Mouse (Mus musculus) forebrain, embryonic 15.5 days (tissue): ENCODE data around the gene Trp63. TPM values are rescaled to one million over a fixed set of nuclear protein-coding genes. Genes with fewer than 3 reads are reported as not detected.
A peak's percentile ranks its signal among the peaks of the same experiment; 100 is the strongest.

ENCODE experiments used
- ATAC-seq: fragments of 200-750 bp; cut with Nextera tagmentation; replicated peaks from 2 replicates; pipeline ENCODE4 v1.8.0; 2017; ENCODE audit warnings: mild to moderate bottlenecking, moderate TSS enrichment, moderate library complexity
- H3K27ac ChIP-seq: fragments of 300-500 bp; sonication (generic); replicated peaks from 2 replicates; pipeline ENCODE4 v1.5.1; 2015; ENCODE audit warnings: mild to moderate bottlenecking, inconsistent platforms
- H3K27me3 ChIP-seq: fragments of 300-500 bp; sonication (generic); 2 replicates; pipeline ENCODE4 v1.6.1; 2015; ENCODE audit warnings: inconsistent platforms
- H3K36me3 ChIP-seq: fragments of 300-500 bp; sonication (generic); 2 replicates; pipeline ENCODE4 v1.6.1; 2015; ENCODE audit warnings: mild to moderate bottlenecking, inconsistent platforms
- H3K4me1 ChIP-seq: fragments of 300-500 bp; sonication (generic); 2 replicates; pipeline ENCODE4 v1.6.1; 2015; ENCODE audit warnings: inconsistent platforms
- H3K4me2 ChIP-seq: fragments of 300-500 bp; sonication (generic); replicated peaks from 2 replicates; pipeline ENCODE4 v1.6.1; 2015; ENCODE audit warnings: mild to moderate bottlenecking, inconsistent platforms
- H3K4me3 ChIP-seq: fragments of 300-500 bp; sonication (generic); 2 replicates; pipeline ENCODE4 v1.5.1; 2015; ENCODE audit warnings: mild to moderate bottlenecking, inconsistent platforms
- H3K9ac ChIP-seq: fragments of 300-500 bp; sonication (generic); replicated peaks from 2 replicates; pipeline ENCODE4 v1.6.1; 2015; ENCODE audit warnings: mild to moderate bottlenecking, inconsistent platforms
- H3K9me3 ChIP-seq: fragments of 300-500 bp; sonication (generic); 2 replicates; pipeline ENCODE4 v1.6.1; 2016; ENCODE audit warnings: inconsistent platforms
- WGBS: fragments of 180-500 bp; shearing (Covaris S2); methylation state at CpG from one replicate; pipeline ENCODE4 v1.1.7; 2015; ENCODE audit warnings: mixed read lengths; 5-methylcytosine and 5-hydroxymethylcytosine counted together
- polyA plus RNA-seq: library from polyadenylated mRNA; unstranded; fragments of >200 nt; fragmentation: Nextera tagmentation; extraction: Ambion mirVana; gene quantifications from 2 replicates; pipeline ENCODE4 v1.2.1, GENCODE M21; 2015

The Trp63 gene
- polyA plus RNA-seq, 1 experiment from 2014 or later = 0.13 TPM

DNA sequence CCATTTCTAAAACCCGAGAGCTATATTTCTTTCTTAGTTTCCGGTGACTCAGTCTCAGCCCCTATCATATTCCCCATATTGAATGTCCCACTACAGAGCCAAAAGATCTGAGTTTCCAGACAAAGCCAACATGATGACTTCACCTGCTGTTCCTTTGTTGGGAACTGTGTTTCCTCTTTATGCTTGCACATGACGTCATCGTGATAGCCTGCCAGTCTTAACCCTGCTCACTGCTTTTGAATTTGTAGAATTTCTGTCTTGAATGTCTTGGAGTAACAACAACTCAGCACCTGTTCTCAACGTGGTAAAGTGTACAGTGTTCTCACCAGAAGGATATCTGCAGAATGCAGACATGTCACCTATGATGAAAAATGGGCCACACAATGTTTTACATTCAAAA, 39.6 kb downstream of the Trp63 start:
- WGBS = 44% methylated on average over 5 of the region's 5 CpGs
- Histone ChIP-seq H3K9me3 (no peaks in the 10 kb centered on the region), H3K4me3 (no peak overlapping the region), H3K36me3 (no peaks in the 10 kb centered on the region), H3K4me2 (no peak overlapping the region), H3K27ac (no peak overlapping the region), H3K9ac (no peak overlapping the region), H3K27me3 (no peaks in the 10 kb centered on the region), H3K4me1 (no peaks in the 10 kb centered on the region)
- no peak for ATAC-seq

DNA sequence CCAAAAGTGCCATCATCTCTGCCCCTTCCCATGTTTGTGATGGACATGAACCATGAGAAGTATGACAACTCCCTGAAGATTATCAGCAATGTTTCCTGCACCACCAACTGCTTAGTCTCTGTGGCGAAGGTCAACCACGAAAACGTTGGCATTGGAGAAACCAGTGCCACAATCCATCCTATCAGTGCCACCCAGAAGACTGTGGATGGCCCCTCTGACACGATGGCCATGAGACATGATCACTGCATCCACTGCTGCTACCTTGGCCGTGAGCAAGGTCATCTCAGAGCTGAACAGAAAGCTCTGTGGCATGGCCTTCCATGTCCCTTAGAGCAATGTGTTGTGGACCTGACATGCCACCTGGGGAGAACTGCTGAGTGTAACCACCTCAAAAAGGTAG, 43.4 kb downstream of the Trp63 start:
- no peak overlapping the region for H3K4me2 ChIP-seq
- H3K9me3 ChIP-seq = no peaks in the 10 kb centered on the region
- no peak overlapping the region for H3K9ac ChIP-seq
- no peaks in the 10 kb centered on the region for H3K36me3 ChIP-seq
- no peaks in the 10 kb centered on the region for H3K27me3 ChIP-seq
- no peak overlapping the region for H3K27ac ChIP-seq
- ATAC-seq = no peak
- 93% methylated on average over 5 of the region's 5 CpGs for WGBS
- no peaks in the 10 kb centered on the region for H3K4me1 ChIP-seq
- no peak overlapping the region for H3K4me3 ChIP-seq

DNA sequence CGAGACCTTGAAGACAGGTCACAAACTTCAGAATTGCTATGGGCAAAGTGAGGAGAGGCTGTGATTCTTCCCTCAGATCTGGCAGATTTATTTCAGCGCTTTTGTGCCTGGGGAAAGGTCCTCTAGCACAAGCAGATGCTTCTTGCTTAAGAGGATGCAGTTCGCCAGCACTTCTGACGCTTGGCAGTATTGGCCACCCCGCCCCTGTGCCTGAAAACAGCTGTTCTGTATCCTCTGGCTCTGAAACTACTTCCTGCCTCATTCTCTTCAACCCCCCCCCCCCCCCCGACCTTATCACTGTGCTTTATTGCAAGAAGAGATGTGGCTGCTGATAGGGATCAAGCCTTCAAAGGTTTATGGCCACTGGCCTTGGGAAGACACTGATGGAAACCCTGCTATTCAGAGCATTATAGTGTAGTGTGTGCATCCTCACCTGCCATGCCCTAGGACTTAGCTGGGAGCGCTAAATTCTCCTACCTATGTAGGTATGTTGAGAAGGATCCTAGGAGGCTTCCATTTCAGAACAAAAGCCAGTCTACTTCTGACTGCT, 44.5 kb downstream of the Trp63 start:
- no peak for ATAC-seq
- H3K4me1 ChIP-seq = no peaks in the 10 kb centered on the region
- H3K4me2 ChIP-seq = no peak overlapping the region
- no peaks in the 10 kb centered on the region for H3K9me3 ChIP-seq
- no peak overlapping the region for H3K27ac ChIP-seq
- no peaks in the 10 kb centered on the region for H3K36me3 ChIP-seq
- H3K9ac ChIP-seq = no peak overlapping the region
- H3K4me3 ChIP-seq = no peak overlapping the region
- no peaks in the 10 kb centered on the region for H3K27me3 ChIP-seq
- WGBS = 81% methylated on average over 7 of the region's 7 CpGs

DNA sequence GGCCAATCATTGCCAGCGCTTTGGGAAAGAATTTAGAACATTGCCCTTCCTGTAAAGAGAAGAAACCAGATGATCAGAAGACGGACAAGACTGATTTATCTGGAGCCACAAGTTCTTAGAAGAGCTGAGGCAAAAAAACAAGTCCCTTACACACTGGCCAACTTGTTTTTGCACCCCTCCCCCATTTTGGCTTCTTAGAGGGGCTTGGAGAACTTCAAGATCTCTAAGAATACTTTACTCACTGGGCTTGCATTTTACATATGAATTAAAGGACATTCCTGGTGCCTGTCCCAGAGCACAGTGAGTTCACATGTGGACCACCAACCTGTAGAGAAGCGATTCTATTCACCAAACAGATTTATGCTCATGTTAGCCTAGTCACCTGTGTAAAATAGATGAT, 53.3 kb downstream of the Trp63 start:
- peak; percentile 55; the same call in 1 of the 2 replicates for ATAC-seq
- WGBS = 59% methylated on average over 3 of the region's 3 CpGs
- H3K27ac ChIP-seq = peak overlapping the region; percentile 42
- no peaks in the 10 kb centered on the region for H3K36me3 ChIP-seq
- H3K4me1 ChIP-seq = peaks cover 4% of the 10 kb centered on the region
- H3K9ac ChIP-seq = no peak overlapping the region
- H3K4me2 ChIP-seq = no peak overlapping the region
- no peaks in the 10 kb centered on the region for H3K27me3 ChIP-seq
- H3K9me3 ChIP-seq = no peaks in the 10 kb centered on the region
- no peak overlapping the region for H3K4me3 ChIP-seq

DNA sequence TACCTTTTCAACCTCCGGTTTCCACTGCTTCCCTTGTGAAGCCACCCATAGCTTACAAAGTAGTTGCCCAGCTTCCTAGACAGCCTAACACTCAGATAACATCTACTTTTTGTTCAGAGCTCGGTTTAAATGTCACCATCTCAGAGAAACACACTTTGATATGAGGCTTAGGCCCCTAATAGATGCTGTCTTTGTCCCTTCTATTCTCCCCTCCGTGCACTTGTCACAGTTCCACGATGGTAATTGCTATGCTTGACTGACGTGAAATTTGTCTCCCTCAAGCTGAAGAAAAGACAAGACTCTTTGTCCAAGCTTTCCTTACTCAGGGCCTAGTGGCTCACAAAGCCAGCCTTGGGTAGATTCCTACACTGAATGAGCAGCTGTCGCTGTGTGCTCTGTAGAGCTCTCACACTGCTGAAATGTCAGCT, 54.1 kb downstream of the Trp63 start:
- Histone ChIP-seq H3K9me3 (no peaks in the 10 kb centered on the region), H3K27me3 (no peaks in the 10 kb centered on the region), H3K4me2 (no peak overlapping the region), H3K4me1 (peaks cover 4% of the 10 kb centered on the region), H3K9ac (no peak overlapping the region), H3K4me3 (no peak overlapping the region), H3K27ac (peak overlapping the region; percentile 42), H3K36me3 (no peaks in the 10 kb centered on the region)
- WGBS = 7% methylated on average over 6 of the region's 6 CpGs
- ATAC-seq = peak; percentile 87

DNA sequence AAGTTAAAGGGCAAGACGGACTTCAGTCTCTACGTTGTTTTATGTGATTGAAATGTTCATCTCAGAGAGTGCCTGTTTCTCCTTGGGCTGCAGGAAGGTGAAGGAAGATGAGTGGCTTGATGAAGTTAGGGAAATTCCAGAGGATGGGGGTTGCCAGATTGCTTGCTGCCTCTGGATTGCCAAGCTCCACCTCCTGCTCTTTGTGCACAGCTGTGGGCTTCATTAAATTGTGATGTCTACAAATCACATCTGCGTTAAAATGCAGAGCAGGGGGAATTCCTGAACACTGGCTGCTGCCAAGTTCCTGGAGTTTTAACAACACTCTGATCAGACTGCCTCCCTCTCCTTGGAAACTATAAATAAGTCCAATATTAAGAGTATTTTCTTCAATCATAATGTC, 63.2 kb downstream of the Trp63 start:
- no peak for ATAC-seq
- H3K27ac ChIP-seq = no peak overlapping the region
- no peak overlapping the region for H3K4me2 ChIP-seq
- no peaks in the 10 kb centered on the region for H3K36me3 ChIP-seq
- H3K4me3 ChIP-seq = no peak overlapping the region
- peaks cover 4% of the 10 kb centered on the region for H3K4me1 ChIP-seq
- no peaks in the 10 kb centered on the region for H3K27me3 ChIP-seq
- H3K9ac ChIP-seq = no peak overlapping the region
- WGBS = 41% methylated on average over 3 of the region's 3 CpGs
- no peaks in the 10 kb centered on the region for H3K9me3 ChIP-seq

DNA sequence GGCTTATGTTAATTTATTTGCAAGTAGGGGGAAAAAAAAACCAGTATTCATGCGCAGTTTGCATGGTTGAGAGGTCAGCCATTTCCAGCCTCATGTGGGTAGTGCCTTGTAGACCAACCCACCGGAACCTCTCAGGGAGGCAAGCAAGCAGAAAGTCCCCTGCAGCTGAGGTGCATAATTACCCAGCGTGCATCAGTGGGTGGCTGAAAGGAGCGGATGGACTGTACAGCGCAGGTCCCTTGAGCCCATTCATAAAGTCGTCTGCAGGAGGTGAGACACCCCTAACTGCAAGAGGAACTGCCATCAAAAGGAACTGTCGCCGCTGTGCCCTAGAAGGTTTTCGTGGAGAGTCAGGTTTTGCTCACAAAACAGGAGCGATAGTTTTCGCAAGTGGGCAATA, 68.3 kb downstream of the Trp63 start:
- H3K4me1 ChIP-seq = peaks cover under 1% of the 10 kb centered on the region
- WGBS = 68% methylated on average over 11 of the region's 11 CpGs
- ATAC-seq = no peak
- no peak overlapping the region for H3K4me3 ChIP-seq
- H3K27me3 ChIP-seq = no peaks in the 10 kb centered on the region
- H3K36me3 ChIP-seq = no peaks in the 10 kb centered on the region
- no peaks in the 10 kb centered on the region for H3K9me3 ChIP-seq
- no peak overlapping the region for H3K27ac ChIP-seq
- no peak overlapping the region for H3K9ac ChIP-seq
- H3K4me2 ChIP-seq = no peak overlapping the region

DNA sequence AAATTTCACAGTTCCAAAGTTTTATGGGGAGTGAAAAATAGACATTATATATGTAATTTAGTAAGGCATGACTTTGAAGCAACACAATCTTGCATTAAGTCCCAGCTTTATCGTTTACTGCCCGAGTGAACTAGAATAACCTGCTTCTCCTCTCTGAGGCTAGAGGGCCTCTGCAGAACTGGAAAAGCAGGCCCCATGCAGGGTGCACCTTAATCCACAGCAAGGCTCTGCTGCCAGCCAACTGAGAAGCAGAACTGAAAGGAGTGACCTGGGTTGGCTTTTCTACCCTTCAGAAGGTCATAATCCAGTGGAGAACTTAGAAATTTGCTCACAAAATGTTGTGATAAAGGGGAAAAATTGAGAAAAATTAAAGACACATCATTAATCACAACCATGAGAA, 74.5 kb downstream of the Trp63 start:
- Histone ChIP-seq H3K27me3 (no peaks in the 10 kb centered on the region), H3K4me3 (no peak overlapping the region), H3K9me3 (no peaks in the 10 kb centered on the region), H3K4me2 (no peak overlapping the region), H3K4me1 (no peaks in the 10 kb centered on the region), H3K9ac (no peak overlapping the region), H3K36me3 (no peaks in the 10 kb centered on the region), H3K27ac (no peak overlapping the region)
- no peak for ATAC-seq
- 67% methylated on average over 2 of the region's 2 CpGs for WGBS

DNA sequence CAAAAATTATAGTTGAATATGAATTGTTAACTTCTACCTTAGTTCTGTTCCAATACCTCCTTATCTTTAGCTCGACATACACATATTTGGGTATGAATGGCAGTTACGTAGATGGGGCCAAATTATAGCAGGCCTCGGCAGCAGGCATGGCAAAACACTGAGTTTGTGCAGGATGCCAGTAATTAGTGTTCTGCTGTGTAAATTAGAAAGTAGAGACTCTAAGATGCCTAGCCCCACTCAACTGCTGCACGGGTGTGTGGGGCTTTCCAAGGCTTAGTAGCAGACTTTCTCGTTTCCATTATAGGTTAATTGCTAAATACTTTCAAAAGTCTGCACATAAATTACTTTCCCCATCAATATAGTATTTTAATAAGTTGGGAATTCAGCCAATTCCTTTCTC, 82.0 kb downstream of the Trp63 start:
- Histone ChIP-seq H3K27ac (no peak overlapping the region), H3K4me1 (no peaks in the 10 kb centered on the region), H3K36me3 (no peaks in the 10 kb centered on the region), H3K9ac (no peak overlapping the region), H3K4me3 (no peak overlapping the region), H3K4me2 (no peak overlapping the region), H3K27me3 (no peaks in the 10 kb centered on the region), H3K9me3 (no peaks in the 10 kb centered on the region)
- WGBS = 34% methylated on average over 5 of the region's 5 CpGs
- ATAC-seq = 0 out of 2 replicates have a peak, but pooled peaks have one; percentile 48

DNA sequence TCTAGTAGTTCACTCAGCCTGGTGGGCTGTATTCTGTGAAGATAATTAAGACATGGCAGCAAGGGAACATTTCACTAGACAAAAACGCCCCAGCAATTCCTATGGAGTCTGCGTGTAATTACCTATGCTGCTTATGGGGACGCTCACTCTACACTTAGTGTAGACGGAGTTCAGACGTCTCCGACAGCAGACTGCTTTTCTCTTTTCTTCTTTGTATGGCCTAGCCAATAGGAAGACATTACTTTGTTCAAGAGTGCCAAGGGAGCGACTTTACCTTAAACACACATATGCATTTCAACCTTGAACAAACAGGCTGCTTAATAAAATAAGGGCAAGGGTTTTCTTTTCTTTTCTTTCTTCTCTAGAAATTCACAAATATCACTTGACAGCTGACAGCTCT, 91.0 kb downstream of the Trp63 start:
- no peaks in the 10 kb centered on the region for H3K9me3 ChIP-seq
- H3K27ac ChIP-seq = no peak overlapping the region
- no peaks in the 10 kb centered on the region for H3K4me1 ChIP-seq
- no peaks in the 10 kb centered on the region for H3K27me3 ChIP-seq
- H3K36me3 ChIP-seq = no peaks in the 10 kb centered on the region
- no peak for ATAC-seq
- H3K9ac ChIP-seq = no peak overlapping the region
- WGBS = 44% methylated on average over 7 of the region's 7 CpGs
- no peak overlapping the region for H3K4me3 ChIP-seq
- no peak overlapping the region for H3K4me2 ChIP-seq

DNA sequence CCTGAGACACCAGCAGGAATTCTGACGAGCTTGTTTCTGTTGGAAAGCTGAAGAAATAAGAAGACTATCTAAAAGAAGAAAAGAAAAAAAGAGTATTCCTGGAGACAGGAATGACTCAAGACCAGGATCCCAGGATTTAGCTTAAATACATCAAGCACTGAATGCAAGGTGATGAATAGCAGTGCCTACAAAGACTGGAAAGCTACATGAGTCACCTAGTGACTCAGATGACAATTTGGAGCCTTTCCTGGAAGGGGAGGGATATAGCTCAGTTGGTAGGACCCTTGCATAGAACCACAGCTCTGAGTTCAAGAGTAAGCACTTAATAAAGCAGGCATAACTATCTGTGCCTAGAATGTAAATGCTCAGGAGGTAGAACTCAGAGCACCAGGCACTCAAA, 93.9 kb downstream of the Trp63 start:
- Histone ChIP-seq H3K9me3 (no peaks in the 10 kb centered on the region), H3K36me3 (no peaks in the 10 kb centered on the region), H3K4me3 (no peak overlapping the region), H3K4me2 (no peak overlapping the region), H3K27me3 (no peaks in the 10 kb centered on the region), H3K4me1 (no peaks in the 10 kb centered on the region), H3K9ac (no peak overlapping the region), H3K27ac (no peak overlapping the region)
- no peak for ATAC-seq
- WGBS = 68% methylated on average over 1 of the region's 1 CpGs

DNA sequence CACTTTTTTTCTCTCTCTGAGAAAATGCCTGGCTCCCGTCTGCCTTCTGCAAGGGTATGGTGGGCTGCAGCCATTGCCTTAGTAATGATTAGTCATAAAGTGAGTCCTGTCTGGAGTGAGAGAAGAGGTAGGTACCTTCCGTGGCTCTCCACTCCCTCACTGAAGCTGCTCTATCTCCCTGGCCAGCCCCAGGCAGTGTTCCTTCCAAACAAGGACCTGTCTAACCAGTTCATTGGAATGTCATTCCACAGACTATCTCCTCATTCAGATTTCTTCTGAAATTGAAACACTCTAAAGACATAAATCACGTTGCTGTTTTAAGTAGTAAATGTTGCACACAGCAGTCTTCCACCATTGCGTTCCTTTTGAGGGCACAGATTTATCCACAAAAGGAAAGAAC, 96.4 kb downstream of the Trp63 start:
- Histone ChIP-seq H3K27ac (no peak overlapping the region), H3K4me2 (no peak overlapping the region), H3K27me3 (no peaks in the 10 kb centered on the region), H3K36me3 (no peaks in the 10 kb centered on the region), H3K9ac (no peak overlapping the region), H3K9me3 (no peaks in the 10 kb centered on the region), H3K4me3 (no peak overlapping the region), H3K4me1 (no peaks in the 10 kb centered on the region)
- 54% methylated on average over 4 of the region's 4 CpGs for WGBS
- no peak for ATAC-seq

DNA sequence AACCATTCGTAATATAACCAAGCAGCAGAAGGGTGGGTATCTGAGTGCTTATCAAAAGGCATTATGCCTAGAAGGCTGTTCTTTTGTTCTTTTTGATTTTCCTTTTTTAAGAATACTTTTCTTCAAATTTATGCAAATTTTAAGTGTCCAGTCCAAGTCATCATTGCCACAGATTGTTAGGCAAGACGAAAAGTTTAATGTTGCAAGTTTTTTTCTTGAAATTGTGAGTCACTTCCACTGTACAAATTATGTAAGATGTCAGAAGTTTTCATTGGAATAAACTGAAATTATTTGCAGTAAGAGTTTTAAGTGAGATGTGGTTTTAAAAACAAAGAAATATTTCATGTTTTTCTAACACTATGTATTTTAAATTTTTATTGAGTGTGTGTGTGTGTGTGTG, 100.7 kb downstream of the Trp63 start:
- WGBS = 68% methylated on average over 2 of the region's 2 CpGs
- no peak overlapping the region for H3K4me2 ChIP-seq

More for the DNA sequence above, 100.7 kb downstream of the Trp63 start:
- Histone ChIP-seq H3K27ac (no peak overlapping the region), H3K4me3 (no peak overlapping the region), H3K27me3 (no peaks in the 10 kb centered on the region), H3K4me1 (no peaks in the 10 kb centered on the region), H3K9ac (no peak overlapping the region), H3K36me3 (no peaks in the 10 kb centered on the region), H3K9me3 (no peaks in the 10 kb centered on the region)
- ATAC-seq = no peak
